8 mouse cellular contexts compared by ENCODE assay signal in genomic region chr1:69785129-69785528, GRCm38 (mm10). TPM values are rescaled to one million over a fixed set of nuclear protein-coding genes. Genes with fewer than 3 reads are reported as not detected.
DNase-seq lines count a peak whose midpoint lies in the region; ATAC-seq and TF ChIP-seq lines count a peak whose summit lies in the region.

No protein-coding gene starts in this region.

- no peaks in the 10 kb centered on the region for H3K36me3 ChIP-seq in forebrain, postnatal 0 days (ENCODE audit: insufficient read depth)
- H3K36me3 ChIP-seq in forebrain, embryonic 10.5 days (replicated peaks): no peaks in the 10 kb centered on the region
- H3K36me3 ChIP-seq in midbrain, embryonic 14.5 days (ENCODE audit: control insufficient read depth, insufficient read depth, low read length): no peaks in the 10 kb centered on the region
- no peaks in the 10 kb centered on the region for H3K36me3 ChIP-seq in midbrain, embryonic 13.5 days

- H3K4me1 ChIP-seq in forebrain, postnatal 0 days (ENCODE audit: insufficient read depth): no peaks in the 10 kb centered on the region
- no peaks in the 10 kb centered on the region for H3K4me1 ChIP-seq in forebrain, embryonic 10.5 days
- no peaks in the 10 kb centered on the region for H3K4me1 ChIP-seq in midbrain, embryonic 14.5 days (ENCODE audit: control insufficient read depth, insufficient read depth, low read length)
- no peaks in the 10 kb centered on the region for H3K4me1 ChIP-seq in midbrain, embryonic 13.5 days (replicated peaks)

- ATAC-seq in forebrain, postnatal 0 days: peak; percentile 55; the same call in 1 of the 2 replicates
- no peak for ATAC-seq in midbrain, embryonic 14.5 days (ENCODE audit: low FRiP score, low TSS enrichment)
- no peak for ATAC-seq in midbrain, embryonic 13.5 days
- ATAC-seq in granulocyte monocyte progenitor cell, adult 5-6 weeks (replicated peaks; ENCODE audit: poor library complexity, severe bottlenecking): peak; percentile 50

- 4% methylated on average over 6 of the region's 6 CpGs for WGBS in forebrain, postnatal 0 days
- WGBS in forebrain, embryonic 10.5 days: 12% methylated on average over 6 of the region's 6 CpGs
- WGBS in midbrain, embryonic 14.5 days: 11% methylated on average over 6 of the region's 6 CpGs
- 8% methylated on average over 6 of the region's 6 CpGs for WGBS in midbrain, embryonic 13.5 days

- no peak overlapping the region for H3K4me3 ChIP-seq in forebrain, postnatal 0 days (ENCODE audit: low read depth, low read length)
- no peak overlapping the region for H3K4me3 ChIP-seq in forebrain, embryonic 10.5 days
- no peak overlapping the region for H3K4me3 ChIP-seq in midbrain, embryonic 14.5 days (replicated peaks; ENCODE audit: low read depth, low read length)
- H3K4me3 ChIP-seq in midbrain, embryonic 13.5 days (replicated peaks): no peak overlapping the region

- H3K27me3 ChIP-seq in forebrain, postnatal 0 days (ENCODE audit: insufficient read depth, low read length): no peaks in the 10 kb centered on the region
- H3K27me3 ChIP-seq in forebrain, embryonic 10.5 days (ENCODE audit: poor library complexity, severe bottlenecking): no peaks in the 10 kb centered on the region
- H3K27me3 ChIP-seq in midbrain, embryonic 14.5 days (ENCODE audit: control insufficient read depth, insufficient read depth, low read length): no peaks in the 10 kb centered on the region
- H3K27me3 ChIP-seq in midbrain, embryonic 13.5 days: no peaks in the 10 kb centered on the region

- no peak overlapping the region for H3K27ac ChIP-seq in forebrain, postnatal 0 days (ENCODE audit: low read depth, low read length)
- H3K27ac ChIP-seq in forebrain, embryonic 10.5 days: no peak overlapping the region
- no peak overlapping the region for H3K27ac ChIP-seq in midbrain, embryonic 14.5 days (replicated peaks; ENCODE audit: low read depth, low read length)
- no peak overlapping the region for H3K27ac ChIP-seq in midbrain, embryonic 13.5 days

- no peak overlapping the region for H3K4me2 ChIP-seq in forebrain, postnatal 0 days (ENCODE audit: low read depth)
- no peak overlapping the region for H3K4me2 ChIP-seq in midbrain, embryonic 14.5 days (ENCODE audit: low read length)
- H3K4me2 ChIP-seq in midbrain, embryonic 13.5 days (replicated peaks): no peak overlapping the region

- TF ChIP-seq CTCF in forebrain, postnatal 0 days (IDR thresholded peaks at IDR 0.05; ENCODE audit: low read depth): peak; percentile 82

- no peak overlapping the region for H3K9ac ChIP-seq in forebrain, postnatal 0 days
- H3K9ac ChIP-seq in midbrain, embryonic 14.5 days (replicated peaks; ENCODE audit: low read length): no peak overlapping the region
- no peak overlapping the region for H3K9ac ChIP-seq in midbrain, embryonic 13.5 days (replicated peaks)

- peak; percentile 84 for DNase-seq in forebrain, postnatal 0 days
- no peak for DNase-seq in forebrain, embryonic 10.5 days (ENCODE audit: extremely low spot score, low spot score)
- DNase-seq in midbrain, embryonic 14.5 days: peak; percentile 92
- DNase-seq in adrenal gland, postnatal 14 days: peak; percentile 40
- peak; percentile 52 for DNase-seq in lung, postnatal 14 days
- DNase-seq in neural tube, embryonic 10.5 days (ENCODE audit: extremely low spot score, low spot score): no peak

- no peaks in the 10 kb centered on the region for H3K9me3 ChIP-seq in forebrain, postnatal 0 days (ENCODE audit: low read length)
- no peaks in the 10 kb centered on the region for H3K9me3 ChIP-seq in forebrain, embryonic 10.5 days
- no peaks in the 10 kb centered on the region for H3K9me3 ChIP-seq in midbrain, embryonic 14.5 days (ENCODE audit: control insufficient read depth, low read length)
- no peaks in the 10 kb centered on the region for H3K9me3 ChIP-seq in midbrain, embryonic 13.5 days

RNA-seq across cellular contexts. Expression of gene Spag16, which starts 41.6 kb away (rescaled TPM):
- 1.8 and 4.7 TPM in 2 replicates for total RNA-seq in forebrain, postnatal 0 days (2014; rRNA removed)
- polyA plus RNA-seq in forebrain, postnatal 0 days (2015; fragmentation: Nextera tagmentation; extraction: Ambion mirVana): 2.3 and 2.5 TPM in 2 replicates
- polyA plus RNA-seq in forebrain, embryonic 10.5 days (2016; fragmentation: Nextera tagmentation; extraction: Ambion mirVana): 2.6 TPM in 2 replicates
- polyA plus RNA-seq in midbrain, embryonic 14.5 days (2014; fragmentation: Nextera tagmentation; extraction: Ambion mirVana): 1.3 and 2.2 TPM in 2 replicates
- polyA plus RNA-seq in midbrain, embryonic 13.5 days (2015; fragmentation: Nextera tagmentation; extraction: Ambion mirVana): 1.7 and 1.9 TPM in 2 replicates
- not detected in 2 replicates for total RNA-seq in adrenal gland, postnatal 14 days (2021)
- total RNA-seq in granulocyte monocyte progenitor cell, adult 5-6 weeks (2014; fragmentation: Nextera tagmentation): not detected in 2 replicates
- total RNA-seq in granulocyte monocyte progenitor cell, adult 5-6 weeks (2017): not detected in 2 replicates

Comparison
In these comparisons a context has a peak if more than half of its experiments do, and no peak if none do; other contexts are left out.
1. DNase-seq: peak in forebrain, postnatal 0 days (single experiment), midbrain, embryonic 14.5 days (single experiment), adrenal gland, postnatal 14 days (single experiment) and lung, postnatal 14 days (single experiment); none in forebrain, embryonic 10.5 days (single experiment) and neural tube, embryonic 10.5 days (single experiment).
2. ATAC-seq: peak in forebrain, postnatal 0 days (single experiment) and granulocyte monocyte progenitor cell, adult 5-6 weeks (single experiment); none in midbrain, embryonic 14.5 days (single experiment) and midbrain, embryonic 13.5 days (single experiment).